Mouse (Mus musculus): ENCODE measurements around the gene Gid4. TPM values are rescaled to one million over a fixed set of nuclear protein-coding genes. Genes with fewer than 3 reads are reported as not detected.

Gene Gid4
- 10 to 100 TPM; 13.6 to 16.8 TPM for polyA plus RNA-seq (2017; shearing (Covaris generic))

DNA sequence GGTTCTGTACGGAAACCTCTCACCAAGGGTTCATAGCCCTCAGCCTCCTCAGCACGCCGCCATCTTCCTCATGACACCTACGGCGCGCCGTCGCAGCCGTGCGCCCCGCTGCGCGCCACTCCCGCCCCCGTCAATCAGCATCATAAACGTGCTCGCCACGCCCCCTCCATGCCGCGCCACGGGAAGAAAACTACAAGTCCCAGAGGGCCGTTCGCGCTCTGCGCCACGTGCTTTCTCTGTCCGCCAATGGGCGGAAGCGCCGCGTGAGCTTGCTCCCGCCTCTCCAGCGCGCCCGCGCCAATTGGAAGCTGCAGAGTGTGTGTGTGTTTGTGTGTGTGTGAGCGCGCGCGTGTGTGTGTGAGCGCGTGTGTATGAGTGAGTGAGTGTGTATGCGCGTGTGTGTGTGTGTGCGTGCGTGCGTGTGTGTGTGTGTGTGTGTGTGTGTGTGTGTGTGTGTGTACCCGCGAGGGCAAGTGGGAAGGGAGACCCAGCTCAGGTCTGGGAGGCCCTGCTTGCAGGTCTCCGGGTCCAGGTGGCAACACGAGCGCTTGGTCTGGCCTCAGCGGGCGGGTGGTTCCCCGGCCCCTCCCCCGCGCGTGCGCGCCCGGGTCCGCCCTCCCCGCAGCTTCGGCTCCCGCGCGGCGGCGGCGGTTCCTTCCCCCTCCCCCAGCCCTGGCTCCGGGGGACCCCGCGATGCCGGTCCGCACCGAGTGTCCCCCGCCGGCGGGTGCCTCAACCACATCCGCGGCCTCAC, at the start of gene Gid4:
Gid4 (plus strand) TSS at position 183 of the 754 bp plus-strand sequence.
- ATAC-seq = peak; percentile 92

DNA sequence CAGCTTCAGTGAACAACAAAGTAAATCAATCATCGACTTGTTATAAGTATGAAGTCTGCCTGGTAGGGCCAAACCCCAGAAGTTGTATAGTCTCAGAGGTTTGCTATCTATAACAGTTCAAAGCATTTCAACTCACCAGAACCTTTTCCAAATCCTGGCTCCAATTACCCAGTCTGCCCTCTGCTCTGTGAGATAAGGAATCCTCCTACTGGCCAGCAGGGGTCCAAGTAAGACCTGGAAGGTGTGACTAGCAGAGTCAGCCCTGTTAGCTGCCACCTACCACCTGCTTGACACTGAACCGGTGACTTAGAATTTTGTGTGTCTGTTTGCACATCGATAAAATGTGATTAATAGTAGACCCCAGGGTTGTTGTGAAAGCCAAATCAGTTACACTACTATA, 49.7 kb upstream of the Gid4 start:
- ATAC-seq = no peak

DNA sequence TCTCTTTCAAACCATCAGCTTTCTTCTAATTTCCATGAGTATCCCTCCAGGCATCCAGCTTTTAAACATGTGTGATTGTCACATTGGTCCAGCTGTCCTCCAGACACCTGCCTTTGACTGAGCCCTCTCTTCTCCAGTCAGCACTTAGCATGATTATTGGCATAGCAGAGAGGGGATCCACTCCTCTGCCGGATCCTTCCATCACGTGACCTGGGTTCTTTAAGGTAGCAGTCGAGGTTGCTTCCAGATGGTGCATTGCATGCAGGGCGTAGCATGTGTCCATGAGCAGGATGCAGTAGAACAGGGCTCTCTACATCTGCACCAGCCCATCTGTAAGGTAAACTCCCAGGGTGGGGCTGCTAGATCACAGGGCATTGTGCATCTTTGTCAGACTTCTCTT, 48.0 kb upstream of the Gid4 start:
- ATAC-seq = no peak

DNA sequence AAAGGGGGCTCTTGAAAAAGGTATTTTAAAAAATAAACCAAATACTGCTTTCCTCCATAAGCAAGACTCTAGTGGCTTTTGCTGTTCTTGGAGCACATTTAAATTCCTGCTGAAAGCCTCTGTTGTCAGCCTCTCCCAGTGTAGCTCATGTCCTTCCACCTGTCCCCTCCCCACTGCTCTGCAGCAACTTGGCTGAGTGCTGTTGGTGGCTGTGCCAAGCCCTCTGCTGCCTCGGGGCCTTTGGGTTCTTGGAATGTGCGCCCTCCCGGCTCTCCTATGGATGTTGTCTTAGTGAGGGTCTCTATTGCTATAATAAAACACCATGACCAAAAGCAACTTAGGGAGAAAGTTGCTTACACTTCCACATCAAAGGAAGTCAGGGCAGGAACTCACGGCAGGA, 47.5 kb upstream of the Gid4 start:
- ATAC-seq = no peak

DNA sequence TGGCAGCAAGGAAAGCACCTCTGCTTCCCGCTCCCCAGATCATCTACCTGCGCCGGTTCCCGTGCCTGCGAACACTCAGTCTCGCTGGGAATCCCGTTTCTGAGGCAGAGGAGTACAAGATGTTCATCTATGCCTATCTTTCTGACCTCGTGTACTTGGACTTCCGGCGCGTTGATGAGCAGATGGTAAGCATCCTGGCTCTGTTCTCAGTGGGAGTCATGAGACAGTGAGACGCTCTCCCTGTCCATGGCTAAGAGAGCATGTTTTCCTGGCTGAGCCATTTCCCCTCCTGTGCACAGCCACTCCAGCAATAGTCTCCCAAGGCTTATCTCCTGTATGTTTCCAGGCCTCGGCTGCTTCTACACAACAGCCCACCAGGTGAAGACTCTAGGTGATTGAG, 46.5 kb upstream of the Gid4 start:
- ATAC-seq = no peak

DNA sequence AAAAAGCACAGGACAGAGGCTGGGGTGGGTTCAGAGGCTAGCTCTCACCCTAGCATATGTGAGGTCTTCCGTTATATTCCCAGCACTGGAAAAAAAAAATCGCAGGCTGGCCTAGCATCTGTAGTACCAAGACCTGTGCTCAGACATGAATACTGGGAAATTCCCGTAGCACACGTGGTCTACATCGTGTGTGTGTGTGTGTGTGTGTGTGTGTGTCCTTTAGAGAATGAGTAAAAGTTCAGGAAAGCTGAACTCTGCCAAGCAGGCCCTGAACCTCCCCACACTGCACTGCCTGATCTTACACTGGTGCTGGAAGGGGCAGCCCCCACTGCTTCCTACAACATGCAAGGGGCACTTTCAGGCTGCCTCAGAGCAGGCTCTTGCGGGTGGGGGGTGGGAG, 42.5 kb upstream of the Gid4 start:
- ATAC-seq = no peak

DNA sequence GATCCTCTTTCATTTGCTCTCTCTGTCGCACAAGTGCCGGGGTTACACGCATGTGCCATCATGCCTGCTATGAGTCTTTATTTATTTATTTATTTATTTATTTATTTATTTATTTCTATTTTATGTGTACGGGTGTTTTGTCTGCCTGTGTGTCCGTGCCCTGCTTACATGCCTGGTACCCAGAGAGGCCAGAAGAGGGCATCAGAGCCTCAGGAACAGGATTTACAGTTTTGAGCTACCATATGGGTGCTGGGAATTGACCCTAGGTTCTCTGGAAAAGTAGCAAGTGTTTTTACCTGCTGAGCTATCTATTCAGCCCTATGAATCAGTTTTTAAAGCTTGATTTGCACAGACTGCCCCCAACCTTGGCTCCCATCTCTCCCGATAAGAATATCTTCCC, 33.4 kb upstream of the Gid4 start:
- no peak for ATAC-seq

DNA sequence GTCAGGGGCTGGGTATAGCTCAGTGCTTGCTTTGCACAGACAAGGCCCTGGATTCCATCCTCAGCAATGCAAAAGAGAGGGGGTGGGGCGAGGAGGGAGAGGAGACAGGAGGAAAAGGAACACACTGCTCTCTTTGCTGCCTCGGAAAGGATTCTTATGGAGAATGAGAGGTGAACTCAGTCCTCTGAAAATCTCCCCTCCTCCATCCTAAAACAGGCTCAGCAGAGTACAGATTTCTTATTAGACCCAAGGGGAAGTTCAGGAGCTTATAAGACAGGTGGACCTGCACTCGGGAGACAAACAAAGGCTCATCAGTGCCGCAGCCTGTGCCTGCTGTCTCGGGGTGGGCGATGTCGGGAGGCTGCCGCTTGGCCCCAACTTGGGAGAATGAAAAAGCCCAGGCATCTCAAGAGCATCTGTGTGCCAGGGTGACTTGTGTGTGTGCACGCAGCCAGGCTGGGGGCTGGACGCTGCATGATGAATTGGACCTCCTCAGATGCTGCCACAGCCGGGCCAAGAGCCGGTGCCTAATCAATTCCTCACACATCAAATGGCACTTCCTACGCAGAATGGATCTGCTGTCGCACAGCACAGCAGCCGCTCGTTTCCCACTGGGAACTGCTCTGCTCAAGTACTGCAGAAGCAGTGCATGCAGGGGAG, 32.1 kb upstream of the Gid4 start:
- ATAC-seq = no peak

DNA sequence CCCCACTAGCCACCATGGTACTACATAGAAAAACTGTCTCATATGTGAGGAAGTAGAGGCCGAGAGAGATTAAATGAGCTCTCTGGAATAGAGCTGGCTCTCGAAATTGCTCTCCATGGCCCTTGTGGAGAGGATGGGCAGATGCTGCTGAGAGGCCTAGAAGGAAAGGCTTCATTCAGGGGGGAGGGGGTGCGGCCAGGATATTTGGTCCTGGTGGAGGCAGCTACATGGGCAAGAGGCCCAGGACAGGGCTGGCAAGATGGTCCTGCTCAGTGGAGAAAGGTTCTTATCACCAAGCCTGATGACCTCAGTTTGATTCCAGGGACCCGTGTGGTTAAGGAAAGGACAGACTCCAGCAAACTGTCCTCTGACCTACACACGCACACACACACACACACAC, 31.0 kb upstream of the Gid4 start:
- no peak for ATAC-seq

DNA sequence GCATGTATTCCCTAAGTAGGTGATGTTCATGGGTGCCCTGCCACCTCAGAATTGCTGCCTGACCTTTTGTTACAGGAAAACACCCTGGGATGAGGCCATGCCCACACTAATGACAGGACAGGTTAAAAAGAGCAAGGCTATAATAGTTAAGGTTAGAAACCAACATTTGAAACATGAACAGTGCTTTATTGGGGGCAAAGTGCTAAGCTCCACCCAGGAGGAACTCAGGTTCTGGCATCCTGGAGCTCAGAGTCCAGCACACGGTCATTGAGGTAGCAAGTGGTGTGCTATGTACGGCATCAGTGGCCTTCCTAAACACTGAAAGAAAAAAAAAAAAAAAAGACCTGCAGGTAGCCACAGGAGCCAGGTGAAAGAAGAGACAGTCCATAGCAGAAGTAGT, 29.0 kb upstream of the Gid4 start:
- no peak for ATAC-seq

DNA sequence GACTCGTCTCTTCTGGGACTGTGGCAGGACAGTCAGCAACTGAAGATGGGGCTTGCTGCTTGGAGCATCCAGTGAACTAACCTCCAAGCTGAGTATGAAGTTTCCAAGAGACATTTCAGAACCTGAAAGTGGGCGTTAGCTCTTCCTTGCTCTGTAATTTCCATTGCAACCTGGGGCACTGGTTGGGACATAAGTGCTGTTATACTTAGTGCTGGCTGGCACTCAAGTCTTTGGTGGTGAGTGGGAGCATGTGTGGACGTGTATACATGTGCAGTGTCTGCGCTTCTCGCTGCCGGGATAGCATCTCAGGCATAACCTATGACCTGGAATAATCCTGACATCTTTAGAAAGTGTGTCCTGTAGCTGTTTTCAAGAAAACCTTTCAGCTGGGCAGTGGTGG, 25.6 kb upstream of the Gid4 start:
- ATAC-seq = no peak

DNA sequence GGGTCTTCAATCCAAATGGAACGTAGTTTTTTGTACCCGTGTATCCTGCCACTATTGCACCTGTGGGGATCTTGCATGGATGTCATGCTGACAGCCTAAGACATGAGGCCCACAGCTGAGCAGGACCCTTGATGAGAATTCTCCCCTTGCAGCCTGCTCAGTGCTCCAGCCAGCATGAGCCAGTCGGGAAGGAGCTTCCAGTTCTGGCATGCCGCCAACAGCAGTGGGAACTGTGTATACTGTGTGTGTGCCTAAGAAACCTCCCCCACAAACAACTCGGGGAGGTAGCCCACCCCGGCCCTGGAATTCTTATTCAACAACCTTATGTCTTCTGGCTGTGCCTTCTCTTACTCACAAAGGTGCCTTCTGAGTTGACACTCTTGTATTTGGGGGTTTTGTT, 20.4 kb upstream of the Gid4 start:
- ATAC-seq = no peak

DNA sequence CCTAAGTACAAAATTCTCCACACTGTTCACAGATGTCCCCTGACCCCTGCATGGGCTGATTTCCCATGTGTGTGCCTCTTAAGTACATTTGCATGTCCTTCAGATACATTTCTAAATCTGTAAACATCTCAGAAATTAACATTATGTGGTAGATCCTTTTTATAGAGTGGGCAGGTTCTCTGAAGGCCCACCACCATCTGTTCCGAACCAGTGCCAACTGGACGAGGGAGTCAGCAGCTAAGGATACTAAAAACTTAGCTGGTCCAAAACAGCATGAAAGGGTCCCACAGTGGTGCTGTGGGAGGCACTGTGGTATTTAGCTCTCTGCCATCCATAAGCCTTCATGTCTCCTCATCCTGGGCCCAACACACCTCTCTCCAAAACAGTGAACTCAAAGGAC, 19.8 kb upstream of the Gid4 start:
- ATAC-seq = no peak

DNA sequence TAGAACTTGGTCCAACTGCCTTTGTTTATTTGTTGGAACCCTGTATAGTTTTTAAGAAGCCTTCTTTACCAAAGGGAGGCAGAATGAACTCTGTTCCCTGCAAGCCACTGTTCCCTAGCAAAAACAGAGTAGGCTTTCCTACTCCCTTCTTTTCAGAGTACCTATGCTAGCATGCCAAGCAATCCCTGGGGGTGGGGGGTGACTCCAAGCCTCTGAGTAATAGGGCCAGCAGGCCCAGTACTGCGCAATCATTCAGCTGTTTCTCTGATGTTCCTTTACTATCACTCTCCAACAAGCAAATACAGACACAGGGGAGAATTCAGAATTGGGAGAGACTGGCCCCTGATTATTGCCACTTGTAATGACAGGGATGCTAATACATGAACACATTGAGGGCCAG, 10.3 kb upstream of the Gid4 start:
- no peak for ATAC-seq

DNA sequence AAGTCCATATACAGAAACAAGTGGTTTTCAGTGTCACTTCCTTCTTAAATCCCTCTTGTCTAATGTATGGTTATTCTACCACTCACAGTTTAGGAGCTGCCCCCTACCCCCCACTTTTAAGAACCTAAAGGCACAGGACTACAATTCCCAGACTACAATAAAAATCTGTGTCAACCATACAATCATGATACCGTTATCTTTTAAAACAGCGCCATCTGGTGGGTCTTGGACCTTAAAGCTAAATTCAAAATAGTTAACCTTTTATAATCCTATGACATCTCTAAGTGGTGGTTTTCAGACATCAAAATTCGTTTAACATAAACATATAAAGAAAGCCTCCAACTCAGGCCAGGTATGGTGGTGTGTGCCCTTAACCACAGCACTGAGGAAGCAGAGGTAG, 4.8 kb upstream of the Gid4 start:
- ATAC-seq = no peak

DNA sequence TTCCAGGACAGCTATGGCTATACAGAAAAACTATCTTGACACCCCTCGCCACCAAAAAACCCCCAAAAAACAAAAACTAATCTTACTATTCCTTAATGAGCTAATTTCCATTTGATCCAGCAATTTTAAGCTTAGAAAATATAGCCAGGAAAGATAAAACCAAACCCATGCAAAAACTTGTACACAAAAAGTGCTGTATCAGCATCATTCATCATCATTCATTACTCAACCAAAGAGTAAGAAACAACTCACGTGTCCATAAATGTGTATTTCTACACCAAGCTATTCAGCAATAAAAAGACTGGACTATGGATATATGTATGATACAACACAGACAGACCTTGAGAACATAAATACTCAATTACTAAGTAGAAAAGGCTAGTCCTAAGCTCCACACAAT, 4.0 kb upstream of the Gid4 start:
- ATAC-seq = no peak

DNA sequence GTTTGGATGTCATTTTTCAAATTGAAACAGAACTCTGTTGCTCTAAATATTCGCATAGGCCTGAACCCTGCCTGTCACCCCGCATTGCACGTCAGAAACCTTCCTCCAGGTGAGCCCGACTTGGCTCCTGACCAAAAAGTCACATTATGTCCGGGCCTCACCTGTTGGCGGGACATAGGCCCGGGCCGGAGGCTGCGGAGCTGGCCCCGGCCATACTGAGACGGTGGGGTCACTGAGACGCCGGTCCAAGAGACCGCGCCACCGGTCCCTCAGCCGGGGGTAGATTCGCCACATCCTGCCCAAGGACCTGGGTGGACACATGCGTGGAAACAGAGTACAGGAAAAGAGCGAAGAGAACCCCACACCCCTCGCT, 369 bp upstream of the Gid4 start:
- ATAC-seq = peak; percentile 3

DNA sequence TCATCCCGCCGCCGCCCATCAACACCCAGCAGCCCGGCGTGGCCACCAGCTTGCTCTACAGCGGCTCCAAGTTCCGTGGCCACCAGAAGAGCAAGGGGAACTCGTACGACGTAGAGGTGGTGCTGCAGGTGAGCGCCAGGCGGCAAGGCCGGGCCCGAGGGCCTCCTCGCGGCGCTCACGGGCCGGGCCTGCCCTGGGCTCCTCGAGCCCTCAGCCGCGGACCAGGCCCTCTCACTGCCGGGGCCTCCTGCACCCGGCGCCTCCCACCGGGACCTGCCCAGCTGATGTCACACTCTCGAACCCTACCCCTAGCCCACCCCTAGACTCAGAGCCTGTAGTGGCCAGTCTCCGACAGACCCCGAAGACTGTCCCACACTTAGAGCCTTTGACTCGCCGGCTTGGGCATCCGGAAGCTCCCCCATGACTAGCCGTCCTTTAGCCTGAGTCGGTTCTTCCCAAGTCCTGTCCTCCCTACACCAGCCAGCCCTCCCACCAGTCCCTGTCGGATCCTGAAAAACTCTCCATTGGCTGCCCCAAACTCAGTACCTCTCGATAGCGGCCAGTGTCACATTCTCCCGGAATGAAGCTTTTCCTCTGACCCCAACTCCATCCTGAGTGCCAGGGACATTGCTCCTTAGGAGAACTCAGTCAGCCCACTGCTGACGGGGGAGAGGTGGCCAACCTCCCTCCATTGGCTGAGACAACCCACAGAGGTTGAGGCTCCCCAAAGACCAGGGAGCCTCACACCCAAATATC, 950 bp downstream of the Gid4 start, which contains the start of gene Atpaf2:
Atpaf2 (minus strand) TSS at position 741 of the 756 bp plus-strand sequence.
- ATAC-seq = peak; percentile 11

DNA sequence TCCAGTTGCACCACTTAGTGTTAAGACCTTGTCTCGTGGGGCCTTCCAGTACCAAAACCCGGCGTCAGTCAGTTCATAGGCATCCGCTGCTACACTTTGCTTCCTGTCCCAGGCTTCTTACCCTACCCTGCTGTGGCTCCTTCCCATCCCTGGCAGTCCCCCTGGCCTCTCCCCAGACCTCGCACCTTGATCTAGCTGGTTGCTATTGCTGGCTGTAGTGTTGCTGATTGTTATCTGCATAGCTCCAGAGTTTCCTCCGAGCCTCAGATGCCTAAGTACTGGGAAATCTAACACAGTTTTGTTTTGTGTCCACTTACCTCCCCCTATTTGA, 1.5 kb downstream of the Gid4 start:
- no peak for ATAC-seq

DNA sequence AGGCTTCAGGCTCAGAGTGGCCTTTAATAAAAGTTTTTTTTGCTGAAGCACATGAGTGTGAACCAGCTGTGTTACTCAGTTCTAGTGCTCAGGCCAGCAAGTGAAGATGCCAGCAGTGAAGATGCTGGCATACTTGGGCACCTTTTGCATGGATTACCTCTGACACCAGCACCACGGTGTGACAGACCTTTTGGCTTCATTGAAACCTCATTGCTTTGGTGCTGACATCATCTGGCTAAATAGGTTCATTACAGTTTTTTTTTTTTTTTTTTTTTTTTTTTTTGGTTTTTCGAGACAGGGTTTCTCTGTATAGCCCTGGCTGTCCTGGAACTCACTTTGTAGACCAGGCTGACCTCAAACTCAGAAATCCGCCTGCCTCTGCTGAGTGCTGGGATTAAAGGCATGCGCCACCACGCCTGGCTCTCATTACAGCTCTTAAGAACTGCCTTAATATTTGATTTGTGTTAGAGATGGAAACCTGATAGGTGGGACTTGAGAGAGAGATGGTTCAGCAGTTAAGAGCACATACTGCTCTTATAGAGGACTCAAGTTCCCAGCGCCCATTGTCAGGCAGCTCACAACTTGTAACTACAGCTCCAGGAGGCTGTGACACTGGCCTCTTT, 5.2 kb downstream of the Gid4 start:
- no peak for ATAC-seq

DNA sequence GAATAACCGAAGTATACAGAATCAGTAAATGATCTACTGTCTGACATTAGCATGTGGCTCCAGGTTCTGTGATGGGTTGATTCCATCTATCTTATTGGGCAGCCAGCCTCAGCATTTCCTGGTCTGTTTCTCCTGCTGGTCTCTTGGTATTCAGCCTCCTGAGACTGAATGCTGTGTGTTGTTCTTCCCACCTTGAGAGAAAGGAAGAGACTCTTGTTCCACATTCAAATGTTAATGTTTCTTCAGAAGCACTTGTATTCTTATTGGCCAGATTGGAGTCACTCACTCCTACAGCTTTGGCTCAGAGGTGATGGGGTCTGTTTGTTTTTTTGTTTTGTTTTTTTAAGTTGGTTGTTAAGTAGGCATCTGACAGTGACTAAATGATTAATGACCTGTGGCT, 6.1 kb downstream of the Gid4 start:
- no peak for ATAC-seq

DNA sequence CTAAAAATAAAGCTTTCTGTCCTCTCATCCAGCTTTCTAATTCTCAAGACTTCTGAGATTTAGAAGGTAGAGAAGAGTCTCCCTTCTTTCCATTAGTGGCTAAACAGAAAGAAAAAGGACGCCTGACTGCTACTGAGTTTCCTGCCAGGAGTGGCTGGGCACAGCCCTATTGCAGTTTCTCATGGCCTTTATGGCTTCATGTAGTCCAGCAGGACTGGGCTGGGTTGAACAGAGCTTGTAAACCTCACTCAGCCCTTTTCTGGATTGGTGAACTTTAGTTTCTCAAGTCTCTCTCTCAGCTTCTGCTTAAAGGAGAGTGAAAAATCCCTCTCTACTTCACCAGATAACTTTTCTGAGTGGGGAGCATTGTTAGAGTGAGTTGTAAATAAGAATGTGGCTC, 9.5 kb downstream of the Gid4 start:
- no peak for ATAC-seq

DNA sequence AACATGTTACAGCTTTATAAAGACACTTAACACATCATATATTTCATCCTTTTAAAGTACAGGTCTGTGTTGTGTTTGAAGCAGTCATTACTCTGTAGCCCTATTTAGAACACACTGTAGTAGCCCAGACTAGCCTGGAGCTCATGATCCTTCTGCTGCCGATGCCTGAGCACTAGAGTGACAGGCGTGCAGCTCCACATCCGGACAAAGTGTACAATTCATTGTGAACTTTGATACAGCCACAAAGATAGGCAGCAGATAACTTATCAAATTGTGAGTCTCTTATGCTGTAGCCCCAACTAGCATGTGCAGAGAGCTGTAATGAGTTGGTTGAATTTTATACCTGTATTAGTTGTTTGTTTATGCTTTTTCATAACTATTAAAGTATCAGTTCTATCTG, 10.7 kb downstream of the Gid4 start:
- ATAC-seq = no peak

DNA sequence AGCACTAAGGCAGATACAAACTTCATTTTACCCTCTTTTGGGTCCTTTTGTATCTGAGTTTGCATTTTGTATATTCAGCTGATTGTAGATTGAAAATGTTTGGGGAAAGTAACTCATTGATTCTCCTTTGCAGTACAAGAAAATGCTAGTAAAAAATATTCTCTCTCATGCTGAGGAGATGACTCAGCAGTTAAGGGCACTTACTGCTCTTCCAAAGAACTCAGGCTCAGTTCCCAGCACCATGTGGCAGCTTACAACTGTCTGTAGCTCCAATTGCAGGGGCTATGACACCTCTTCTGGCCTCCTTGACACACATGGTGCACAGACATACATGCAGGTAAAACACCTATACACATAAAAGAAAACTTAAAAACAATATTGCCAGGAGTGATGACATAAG, 16.6 kb downstream of the Gid4 start:
- ATAC-seq = no peak

All from CD4-positive, CD25-positive, alpha-beta regulatory T cell, adult 4 months (primary cell).